Mouse (Mus musculus): ENCODE data around the gene Slc6a12.

Slc6a12 gene

DNA sequence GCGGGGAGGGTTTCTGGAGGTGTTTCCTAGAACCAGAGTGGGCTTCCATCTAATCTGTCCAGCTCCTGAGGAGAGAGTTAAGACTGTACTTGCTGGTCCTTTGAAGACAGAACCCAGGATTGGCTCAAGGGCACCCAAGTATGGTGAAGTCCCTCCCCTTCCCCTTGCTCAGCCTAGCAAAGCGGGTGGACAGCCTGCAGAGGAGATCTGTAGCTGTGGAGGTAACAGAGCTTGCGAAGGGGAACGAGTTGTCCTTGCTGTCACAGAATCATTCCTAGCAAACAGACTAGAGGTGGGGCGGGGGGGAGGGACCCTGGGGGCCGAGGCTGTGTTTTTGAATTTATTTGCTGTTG lies 871 bp downstream of the Slc6a12 start:
- DNase-seq (ENCODE audit: low read depth): no peak

DNA sequence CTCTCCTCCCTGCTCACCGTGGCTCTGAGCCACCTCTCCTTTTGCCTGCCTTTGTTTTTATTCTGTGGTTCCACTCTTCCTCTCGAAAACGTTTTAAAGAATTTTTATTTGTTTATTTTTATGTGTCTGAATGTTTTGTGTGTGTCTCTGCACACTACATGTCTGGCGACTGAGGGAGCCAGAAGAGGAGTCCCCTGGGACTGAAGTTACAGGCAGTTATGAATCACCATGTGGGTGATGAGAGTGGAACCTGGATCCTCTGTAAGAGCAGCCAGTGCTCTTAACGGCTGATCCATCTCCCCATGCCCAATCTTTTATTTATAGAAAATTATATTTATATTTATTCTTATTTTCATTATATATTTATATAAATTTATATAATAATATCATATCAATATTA lies 1.5 kb downstream of the Slc6a12 start:
- DNase-seq (ENCODE audit: low read depth): no peak

DNA sequence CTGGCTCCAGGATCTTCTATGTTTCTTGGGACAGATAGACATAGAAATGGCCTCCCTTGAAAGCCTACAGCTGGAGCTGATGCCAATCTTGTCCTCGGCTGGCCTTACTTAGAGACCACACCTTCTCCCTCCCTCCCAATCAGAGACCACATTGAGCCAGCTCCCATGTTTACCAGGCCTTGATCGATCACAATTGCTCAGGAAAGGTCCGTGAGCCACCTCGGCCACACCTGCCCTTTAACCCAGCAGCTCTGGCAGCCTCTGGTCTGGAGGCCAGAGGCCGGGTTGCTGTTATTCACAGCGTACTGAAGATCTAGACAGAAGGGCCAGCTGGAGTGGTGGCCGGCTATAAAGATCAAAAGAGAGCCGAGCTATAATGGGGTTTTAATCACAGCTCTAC lies 3.6 kb downstream of the Slc6a12 start:
- no peak for DNase-seq (ENCODE audit: low read depth)

DNA sequence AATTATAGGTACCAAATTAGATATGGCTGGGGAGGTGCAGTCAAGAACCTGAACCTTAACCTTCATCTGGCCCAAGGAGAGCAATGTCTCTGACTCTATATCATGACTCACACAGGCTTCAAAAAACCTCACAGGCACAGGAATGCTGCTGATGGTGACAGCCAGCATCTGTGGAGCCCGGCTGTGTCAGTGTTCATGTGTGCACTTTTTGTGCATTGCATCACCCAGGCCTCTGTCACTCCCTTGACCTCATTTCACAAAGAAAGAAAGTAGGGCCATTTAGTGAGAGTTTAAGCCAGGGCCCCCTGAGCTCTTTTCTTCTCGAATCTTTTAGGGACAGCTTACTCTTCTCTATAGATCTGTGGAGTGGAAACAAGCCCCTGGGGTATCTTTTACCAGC lies 9.4 kb downstream of the Slc6a12 start:
- DNase-seq (ENCODE audit: low read depth): no peak

DNA sequence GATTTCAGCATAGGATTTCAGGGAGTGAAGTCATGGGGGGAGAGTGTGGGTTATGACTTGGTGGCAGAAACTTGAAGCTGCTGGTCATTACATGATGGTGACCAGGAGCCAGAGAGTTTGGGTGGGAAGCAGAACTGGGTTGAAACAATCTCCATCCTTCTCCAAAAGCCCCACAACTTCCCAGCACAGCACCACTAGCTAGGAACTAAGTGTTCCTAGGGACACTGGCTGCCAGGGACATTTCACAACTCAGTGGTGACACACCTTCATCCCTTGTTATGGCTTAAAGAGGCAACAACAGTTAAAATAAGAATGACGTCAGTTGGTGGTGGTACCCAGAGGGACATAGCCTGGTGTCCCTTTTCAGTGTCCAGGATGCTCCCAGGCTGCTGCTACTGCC lies 13.2 kb downstream of the Slc6a12 start:
- no peak for DNase-seq (ENCODE audit: low read depth)

DNA sequence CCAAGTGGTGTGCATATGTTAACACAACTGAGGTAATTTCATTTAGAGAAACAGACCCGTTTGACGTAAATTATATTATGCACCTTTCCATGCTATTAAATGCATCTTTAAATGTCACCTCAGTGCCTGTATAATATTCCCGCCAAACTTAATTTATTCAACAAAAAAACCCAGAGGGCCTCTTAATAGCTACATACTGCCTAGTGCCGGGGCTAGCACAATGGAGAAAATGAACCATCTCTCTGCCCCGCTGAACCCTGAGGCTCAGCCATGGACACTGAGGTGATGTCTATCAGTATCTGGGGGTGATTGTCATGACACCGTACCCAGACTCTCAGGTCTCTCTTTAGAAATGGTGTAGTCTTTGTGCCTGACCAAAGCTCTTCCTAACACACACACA lies 14.4 kb downstream of the Slc6a12 start:
- no peak for DNase-seq (ENCODE audit: low read depth)

DNA sequence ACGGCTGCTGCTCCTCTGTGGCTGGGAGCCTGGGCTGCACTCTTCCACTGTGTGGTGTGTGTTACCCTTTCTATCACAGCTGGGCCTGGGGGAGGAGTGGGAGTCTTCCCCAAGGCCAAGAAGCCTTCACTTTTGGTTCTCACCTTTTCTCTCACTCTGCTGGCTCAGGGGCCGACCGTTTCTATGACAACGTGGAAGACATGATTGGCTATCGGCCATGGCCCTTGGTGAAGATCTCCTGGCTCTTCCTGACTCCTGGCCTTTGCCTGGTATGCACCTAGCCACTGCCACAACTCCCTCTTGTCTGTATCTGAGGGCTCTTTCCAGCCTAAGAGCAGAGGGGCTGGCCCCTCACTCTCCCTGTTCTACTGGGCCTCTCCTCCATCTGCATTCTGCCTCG lies 20.2 kb downstream of the Slc6a12 start:
- DNase-seq (ENCODE audit: low read depth): no peak

DNA sequence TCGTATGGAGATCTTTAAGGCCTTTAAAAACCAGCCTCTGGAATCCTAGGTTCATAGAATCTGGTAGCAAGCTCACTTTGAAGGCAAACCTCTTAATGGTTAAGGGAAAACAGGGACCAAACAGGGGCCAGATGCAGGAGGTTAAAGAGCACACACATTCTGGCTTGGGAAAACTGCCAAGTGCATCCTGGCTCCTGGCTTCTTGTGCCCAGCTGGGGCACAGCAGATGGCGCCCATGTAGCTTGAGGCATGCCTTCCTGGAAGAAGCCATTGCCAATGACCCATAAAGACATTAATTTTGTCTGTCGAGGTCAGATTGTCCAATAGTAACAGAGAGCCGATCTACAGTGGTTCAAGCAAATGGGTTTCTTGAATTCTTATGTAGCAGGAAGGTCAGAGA lies 21.1 kb downstream of the Slc6a12 start:
- DNase-seq (ENCODE audit: low read depth): no peak

DNA sequence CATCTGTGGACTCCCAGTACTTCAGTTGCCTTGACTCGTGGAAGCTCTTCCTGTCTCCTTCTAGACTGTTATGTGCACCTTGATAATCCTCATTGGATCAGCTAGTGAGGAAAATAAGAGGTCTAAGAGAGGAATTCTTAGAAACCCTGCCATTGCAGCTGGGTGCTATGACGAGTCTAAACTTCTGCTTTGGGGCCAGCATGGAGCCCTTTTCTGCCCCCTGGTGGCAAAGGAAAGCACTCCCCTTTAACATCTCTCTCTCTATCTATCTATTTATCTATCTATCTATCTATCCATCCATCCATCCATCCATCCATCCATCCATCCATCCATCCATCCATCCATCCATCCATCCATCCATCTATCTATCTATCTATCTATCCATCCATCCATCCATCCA lies 23.7 kb downstream of the Slc6a12 start:
- DNase-seq (ENCODE audit: low read depth): peak; percentile 65

DNA sequence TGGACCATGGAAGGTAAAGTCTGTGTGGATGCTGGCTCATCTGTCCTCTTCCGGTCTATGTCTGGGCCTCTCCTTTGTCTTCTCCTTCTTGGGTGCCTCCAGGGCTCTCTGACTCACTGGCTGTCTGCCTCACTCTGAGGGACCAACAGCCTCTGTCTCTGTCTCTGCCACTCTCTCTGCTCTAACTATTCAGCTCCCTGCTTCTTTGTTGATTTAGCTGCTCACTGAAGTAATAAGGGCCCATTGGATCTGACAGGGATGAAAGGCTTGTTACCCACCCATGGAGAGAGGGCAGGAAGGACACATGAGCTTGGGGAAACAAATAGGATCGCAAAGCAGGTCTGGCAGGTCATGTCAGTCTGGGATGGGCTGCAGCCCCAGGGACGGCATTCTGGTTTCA lies 24.2 kb downstream of the Slc6a12 start:
- DNase-seq (ENCODE audit: low read depth): no peak

DNA sequence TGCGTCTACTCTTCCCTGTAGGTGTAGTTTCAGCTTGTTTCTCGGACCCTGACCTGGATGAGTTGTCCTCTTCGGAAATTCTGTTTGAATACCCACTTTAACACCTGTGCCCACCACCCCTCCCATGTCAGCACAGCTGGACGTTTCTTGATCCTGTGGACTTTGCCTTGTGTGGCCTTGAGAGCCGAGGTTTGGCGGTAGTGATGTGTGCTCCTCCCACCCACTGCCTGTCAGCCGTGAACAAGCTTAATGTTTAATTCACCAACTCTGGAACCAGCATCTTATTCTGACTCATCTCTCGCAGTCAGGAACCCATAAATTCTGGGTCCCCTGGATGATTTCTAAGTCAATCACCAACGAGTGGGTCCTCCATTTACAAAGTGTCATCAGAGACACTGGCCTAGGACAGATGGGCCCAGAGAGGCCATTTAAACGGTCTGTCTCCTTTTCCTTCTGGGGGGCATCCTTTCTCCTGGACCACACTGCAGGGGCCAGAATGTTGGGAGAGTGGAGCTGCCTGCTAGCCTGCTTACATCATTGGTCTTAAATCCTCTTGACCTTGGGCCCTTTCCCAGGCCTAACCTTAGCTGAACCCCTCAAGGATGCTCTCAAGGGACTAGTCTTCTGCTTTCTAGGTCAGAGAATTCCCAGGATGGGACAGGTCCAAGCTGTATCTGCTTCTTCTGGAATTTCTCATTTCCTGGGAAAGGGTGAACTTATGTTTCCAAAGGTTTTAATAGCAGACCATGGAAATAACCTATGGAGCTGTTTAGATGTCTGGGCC lies 28.5 kb downstream of the Slc6a12 start:
- DNase-seq (ENCODE audit: low read depth): no peak

DNA sequence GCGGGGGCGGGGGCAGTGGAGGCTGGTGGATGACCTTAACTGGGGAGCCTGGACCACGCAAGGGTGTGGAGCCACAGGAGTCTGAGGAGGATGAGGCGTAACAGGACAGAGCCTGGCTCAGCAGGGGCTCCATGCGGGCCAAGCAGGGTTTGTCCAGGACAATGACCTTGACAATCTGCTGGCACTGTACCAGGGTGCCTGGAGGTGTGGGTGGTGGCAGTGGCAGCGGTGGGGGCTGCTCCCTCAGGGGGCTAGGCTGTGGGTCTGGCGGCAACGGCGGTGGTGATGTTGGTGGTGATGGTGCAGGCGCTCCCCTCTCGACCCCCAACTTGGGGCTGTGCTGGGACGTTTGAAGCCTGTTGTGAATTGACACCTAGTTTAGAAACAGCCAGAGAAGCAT lies 33.3 kb downstream of the Slc6a12 start:
- no peak for DNase-seq (ENCODE audit: low read depth)

DNA sequence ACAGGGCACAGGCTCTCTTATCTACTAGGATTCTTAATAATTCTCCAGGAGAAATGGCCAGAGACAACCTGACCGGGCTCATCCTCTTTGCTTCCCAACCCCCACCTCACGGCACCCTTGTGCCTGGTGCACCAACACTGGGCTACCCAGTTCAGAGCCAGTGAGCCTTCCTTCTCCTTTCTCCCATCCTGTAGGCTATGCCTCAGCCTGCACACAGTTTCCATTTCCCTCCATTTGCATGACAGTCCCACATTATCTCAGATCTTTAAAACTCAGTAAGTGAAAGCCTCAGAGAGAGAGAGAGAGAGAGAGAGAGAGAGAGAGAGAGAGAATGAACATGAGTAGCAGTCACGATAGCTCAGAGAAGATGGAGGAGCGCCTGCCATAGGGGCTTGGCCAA lies 35.4 kb downstream of the Slc6a12 start:
- no peak for DNase-seq (ENCODE audit: low read depth)

DNA sequence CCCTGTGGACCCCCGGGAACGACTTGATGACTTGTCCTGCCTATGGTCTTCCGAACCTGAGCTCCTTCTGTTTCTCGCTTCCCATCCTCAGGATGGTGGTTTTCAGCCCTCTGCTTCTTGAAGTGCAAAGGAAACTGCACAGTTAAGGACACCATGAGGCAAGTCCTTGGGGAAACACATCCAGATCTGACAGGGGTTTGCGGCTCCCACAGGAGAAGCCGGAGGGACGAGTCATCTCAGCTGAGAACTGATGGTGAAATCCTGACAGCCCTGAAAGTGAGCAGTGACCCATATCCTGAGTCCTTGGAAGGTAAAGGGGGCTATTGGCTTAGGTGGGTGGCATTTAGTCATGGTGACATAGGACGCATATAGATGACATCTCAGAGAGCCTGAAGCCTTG lies 37.7 kb downstream of the Slc6a12 start:
- DNase-seq (ENCODE audit: low read depth): no peak

DNA sequence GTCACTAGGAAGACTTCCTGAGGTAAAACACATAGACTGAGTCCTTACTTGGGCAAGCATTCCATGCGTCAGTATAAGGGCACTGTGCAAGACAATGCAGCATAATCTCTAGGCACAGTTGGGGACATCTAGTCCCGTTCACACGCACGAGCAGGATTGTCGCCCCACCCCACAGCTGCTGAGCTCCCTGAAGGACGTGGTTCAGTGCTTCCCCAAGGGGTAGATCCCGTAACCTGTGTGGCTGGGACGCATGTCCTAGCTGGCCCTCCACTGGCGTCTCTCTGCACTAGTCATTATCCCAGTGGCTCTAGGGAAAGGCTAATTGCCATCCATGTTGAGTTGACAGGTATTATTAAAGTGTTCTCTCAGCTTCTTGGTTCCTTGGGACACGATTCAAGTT lies 39.2 kb downstream of the Slc6a12 start:
- DNase-seq (ENCODE audit: low read depth): no peak

DNA sequence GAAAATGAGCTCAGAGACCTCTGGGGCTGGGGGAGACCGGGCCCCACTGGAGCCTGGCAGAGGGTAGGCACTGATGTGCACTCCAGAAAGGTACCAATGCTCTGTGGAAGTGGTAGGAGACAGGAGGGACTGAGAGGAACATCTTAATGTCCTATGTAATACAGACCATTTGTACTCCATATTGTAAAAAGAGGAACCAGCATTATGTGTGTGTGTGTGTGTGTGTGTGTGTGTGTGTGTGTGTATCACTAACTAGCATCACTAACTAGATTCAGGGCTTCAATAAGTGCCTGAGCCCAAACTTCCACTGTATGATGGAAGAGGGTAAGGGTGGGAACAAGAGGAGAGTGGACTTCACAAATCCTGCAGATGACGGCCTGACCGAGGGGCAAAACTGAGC lies 42.5 kb downstream of the Slc6a12 start:
- DNase-seq (ENCODE audit: low read depth): peak; percentile 31

DNA sequence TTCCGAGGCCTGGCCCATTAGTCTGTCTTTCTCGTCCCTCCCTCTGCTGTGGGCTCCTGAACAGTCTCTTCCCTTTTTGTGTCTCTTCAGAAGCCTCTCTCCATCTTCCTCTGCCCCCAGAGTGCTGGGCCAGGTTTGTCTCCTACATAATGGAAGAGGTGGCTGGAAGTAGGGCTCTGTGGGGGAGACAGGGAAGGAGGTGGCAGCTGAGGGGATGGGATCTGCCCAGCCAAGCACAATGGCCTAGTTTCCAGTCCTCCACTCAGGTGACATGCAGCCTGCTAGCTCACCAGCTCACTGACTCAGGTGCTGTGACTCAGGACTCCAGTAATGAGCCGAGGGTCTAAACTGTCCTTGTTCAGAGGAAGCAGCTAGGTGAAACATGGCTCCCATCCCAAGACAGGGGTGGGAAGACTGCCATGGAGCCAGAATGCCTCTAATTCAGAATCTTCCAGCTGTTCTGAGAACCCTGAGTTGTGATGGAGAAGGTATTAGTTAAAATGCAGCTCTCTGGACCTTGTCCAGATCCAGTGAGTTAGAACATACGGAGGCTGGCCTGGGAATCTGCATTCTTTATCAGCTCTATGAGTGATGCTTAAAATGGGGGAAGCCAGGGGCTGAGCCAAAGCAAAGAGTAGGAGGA lies 49.9 kb downstream of the Slc6a12 start:
- no peak for DNase-seq (ENCODE audit: low read depth)

DNA sequence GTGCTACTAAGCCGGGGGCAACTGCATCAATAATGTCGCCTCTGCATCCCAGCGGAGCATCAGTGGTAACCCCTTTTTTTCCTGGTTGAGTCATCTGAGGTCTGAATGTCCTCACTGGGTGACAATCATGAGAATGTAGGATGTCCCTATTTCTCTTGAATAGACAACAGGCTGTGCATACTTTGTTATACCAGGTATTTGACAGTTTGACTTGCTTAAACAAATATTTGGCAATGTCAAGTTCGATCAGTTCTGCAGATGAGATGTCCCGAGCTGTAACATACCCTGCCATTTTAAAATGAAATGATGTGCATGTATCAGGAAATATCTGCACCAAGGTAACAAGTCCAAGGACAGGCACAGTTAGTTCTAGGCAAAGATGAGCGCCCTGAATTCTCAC lies 58.3 kb downstream of the Slc6a12 start:
- DNase-seq (ENCODE audit: low read depth): no peak

DNA sequence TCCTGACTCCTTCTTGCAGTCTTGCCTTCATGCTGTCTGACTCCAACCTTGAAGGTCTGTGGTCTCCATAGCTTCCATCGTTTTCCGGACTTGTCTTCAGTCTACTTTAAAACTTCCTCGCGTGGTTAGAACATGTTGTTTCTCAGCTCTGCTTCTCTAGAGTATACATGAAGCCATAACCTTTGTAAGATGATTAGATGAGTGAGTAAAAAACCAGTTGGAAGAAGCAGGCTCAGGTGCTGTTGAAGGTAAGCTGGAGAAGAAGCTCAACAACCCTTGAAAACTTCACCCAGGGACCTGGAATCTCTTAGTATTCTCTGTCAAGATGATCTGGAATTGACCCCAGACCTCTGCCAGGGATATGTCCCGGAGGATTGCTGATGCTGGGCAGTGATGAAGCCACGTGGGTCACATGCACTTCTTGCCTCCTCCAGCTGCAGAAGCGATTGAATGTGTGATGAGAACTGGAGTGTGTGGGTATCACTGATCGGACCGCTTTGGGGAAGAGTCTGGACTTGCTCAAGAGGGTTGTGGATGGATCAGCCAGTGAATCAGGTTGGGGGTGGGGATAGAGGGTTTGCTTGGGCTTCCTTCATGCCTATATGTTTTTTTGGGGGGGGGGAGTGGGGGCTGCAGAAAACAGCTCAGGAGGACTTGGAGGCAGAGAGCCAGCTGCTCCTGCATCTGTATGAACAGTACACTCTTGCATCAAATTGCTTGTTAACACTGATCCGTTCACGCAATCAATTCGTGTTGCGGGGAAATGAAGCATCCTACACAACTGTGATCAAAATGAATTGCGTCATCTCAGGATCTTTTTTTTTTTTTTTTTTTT lies 59.2 kb downstream of the Slc6a12 start:
- DNase-seq (ENCODE audit: low read depth): no peak

DNA sequence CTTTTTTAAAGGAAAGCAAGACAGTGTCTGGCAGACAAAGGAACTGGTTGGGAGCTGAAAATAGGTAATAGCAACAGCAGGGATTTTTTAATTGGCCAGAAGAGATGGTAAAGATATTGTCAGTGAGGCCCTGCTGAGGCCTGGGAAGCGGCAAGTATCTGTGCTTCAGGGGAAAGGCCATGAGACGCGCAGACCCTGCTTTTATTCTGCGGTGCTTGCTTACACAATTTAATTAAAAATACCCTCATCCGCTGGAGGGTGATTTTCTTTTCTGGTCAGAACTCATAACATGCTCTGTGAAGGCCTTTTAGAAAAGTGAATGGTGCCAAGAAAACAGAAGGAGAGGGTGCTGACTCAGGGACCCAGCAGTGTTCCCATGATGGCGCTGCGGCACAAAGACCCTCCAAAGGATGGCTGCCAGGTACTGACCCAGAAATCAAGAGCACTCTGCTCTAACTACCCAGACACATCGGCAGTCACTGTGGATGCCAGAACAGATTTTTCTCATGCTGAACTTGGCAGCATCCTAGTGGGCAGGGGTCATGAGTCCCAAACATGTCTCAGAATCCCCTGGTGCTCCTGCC lies 59.9 kb downstream of the Slc6a12 start:
- no peak for DNase-seq (ENCODE audit: low read depth)

DNA sequence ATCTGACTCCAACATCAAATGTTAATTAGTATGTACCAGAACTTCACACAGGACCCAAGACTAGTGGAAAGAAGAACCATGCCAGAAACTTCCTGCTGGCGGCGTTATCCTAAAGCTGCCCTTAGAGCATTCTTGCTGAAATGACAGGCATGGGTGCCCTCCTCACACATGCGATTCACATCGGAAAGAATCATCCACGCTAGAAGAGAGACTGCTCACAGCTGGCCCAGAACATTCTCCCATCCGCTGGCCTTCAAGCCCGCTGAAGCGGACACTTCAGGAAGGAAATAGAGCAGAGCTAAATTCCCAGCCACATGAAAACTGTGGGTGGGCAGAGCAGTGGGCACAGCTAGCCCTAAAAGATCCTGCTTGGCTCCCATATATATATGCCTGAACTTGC lies 62.4 kb downstream of the Slc6a12 start:
- no peak for DNase-seq (ENCODE audit: low read depth)

DNA sequence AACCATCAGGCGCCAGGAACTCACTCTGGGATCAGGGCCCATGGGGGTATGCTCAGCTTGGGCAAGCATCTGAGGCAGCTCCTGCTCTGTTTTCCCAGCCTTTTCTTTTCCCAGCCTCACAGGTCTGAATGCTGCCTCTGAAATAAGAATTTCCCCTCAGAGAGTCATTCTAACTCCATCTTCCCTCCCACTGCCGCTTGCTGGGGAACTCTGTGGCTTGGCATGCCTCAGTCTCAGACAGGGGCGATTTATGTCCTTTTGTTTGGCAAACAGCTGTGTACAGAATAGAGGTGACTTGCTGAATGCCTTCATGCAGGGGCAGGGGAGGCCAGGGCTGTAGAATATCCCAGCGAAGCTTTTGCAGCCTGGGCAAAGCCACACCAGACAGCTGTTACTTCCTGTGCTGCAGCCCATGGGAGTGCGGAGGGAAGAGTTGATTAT lies 64.7 kb downstream of the Slc6a12 start:
- DNase-seq (ENCODE audit: low read depth): no peak

Data from 416B (cell line).